Mouse (Mus musculus) 3T3-L1 (cell line): ENCODE measurements around the gene Hyal2.

Experiments used
- DNase-seq: peaks from one replicate; pipeline ENCODE4 v3.0.0-alpha.2; 2015; ENCODE audit warnings: low read depth, low spot score

Hyal2 gene

GRCm38 (mm10) chr9:107611456-107612190 is 43.9 kb downstream of the Hyal2 start:
- DNase-seq, result no peak

- DNase-seq, result peak; percentile 95
These were observed 44.6 kb downstream of the Hyal2 start for GRCm38 (mm10) chr9:107612191-107612944.

- peak; percentile 57 for DNase-seq
These were observed 45.3 kb downstream of the Hyal2 start for GRCm38 (mm10) chr9:107612945-107613569.

GRCm38 (mm10) chr9:107615035-107615434 is 47.3 kb downstream of the Hyal2 start:
- no peak for DNase-seq

GRCm38 (mm10) chr9:107617461-107617860 is 49.7 kb downstream of the Hyal2 start:
- no peak for DNase-seq

GRCm38 (mm10) chr9:107618098-107618497 is 50.4 kb downstream of the Hyal2 start:
- no peak for DNase-seq

GRCm38 (mm10) chr9:107618778-107619545 is 51.2 kb downstream of the Hyal2 start:
- DNase-seq, result peak; percentile 76

- peak; percentile 92 for DNase-seq
These were observed 51.8 kb downstream of the Hyal2 start for GRCm38 (mm10) chr9:107619546-107619879.

GRCm38 (mm10) chr9:107620954-107621353 is 53.2 kb downstream of the Hyal2 start:
- DNase-seq, result peak; percentile 69
